Mouse (Mus musculus): ENCODE data around the gene Ciao2a. TPM values are rescaled to one million over a fixed set of nuclear protein-coding genes. Genes with fewer than 3 reads are reported as not detected.

Ciao2a gene
- total RNA-seq (2021) = 10 to 100 TPM; 31.2 to 32.1 TPM

DNA sequence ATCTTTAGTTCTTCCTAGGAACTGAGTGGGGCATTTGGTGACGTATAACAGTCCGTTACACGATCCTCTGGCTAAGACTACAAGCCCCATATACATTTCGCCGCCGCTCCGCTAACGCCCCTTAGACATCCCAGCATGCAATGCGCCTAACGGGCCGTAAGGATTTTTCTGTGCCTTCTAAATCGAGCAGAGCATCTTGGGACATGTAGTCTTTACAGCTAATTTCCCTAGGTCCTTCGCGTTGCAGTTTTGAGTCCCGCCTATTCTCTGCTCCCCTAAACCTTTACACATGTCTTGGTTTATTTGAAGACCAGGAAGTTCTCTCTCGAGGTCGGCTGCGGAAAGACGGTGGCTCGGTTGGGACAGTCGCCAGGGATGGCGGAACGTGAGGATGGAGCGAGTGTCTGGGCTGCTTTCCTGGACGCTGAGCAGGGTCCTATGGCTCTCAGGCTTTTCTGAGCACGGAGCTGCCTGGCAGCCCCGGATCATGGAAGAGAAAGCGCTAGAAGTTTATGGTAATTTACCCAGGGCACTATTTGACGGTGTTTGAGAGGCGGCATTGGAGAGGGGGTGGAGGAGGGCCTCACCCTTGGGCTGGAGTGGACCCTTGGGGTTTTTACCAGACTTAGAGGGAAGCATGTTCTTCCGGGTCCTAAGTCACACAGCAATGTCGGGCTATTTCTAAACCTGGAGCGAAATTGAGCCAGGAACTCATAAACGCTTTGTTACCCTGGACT, at the start of gene Ciao2a, which contains the start of gene Snx1:
Ciao2a (plus strand) TSS at position 156 of the 737 bp plus-strand sequence.
Snx1 (minus strand) TSS at position 132 of the 737 bp plus-strand sequence.
- peak; percentile 93 to 98 for DNase-seq (ENCODE audit: low spot score in 2 of 2)
- intact Hi-C loops (cut with DNase I) = loop anchor here (2.0 kb wide), 1 partner anchor 66 kb away; the partner anchor contains the start of gene Ppib

DNA sequence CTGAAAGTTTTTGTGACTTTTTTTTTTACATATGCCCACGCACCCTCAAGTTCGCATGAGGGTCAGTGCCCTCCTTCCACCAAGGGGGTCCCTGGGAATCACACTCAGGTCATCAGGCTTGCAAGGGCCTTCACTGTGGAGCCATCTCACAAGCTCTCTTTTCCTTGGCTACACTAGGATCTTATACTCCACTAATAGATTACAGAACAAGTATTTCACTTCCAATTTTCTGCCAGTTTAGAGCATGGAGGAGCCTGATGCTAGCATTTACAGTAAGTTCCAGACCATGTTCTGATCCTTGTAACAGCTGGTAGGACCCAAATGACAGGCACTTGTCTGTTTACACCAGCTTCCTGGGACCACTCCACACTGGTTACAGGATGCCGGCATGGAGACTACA, 48.3 kb upstream of the Ciao2a start:
- intact Hi-C loops (cut with DNase I) = no loop called here
- DNase-seq (ENCODE audit: low spot score in 2 of 2) = no peak

DNA sequence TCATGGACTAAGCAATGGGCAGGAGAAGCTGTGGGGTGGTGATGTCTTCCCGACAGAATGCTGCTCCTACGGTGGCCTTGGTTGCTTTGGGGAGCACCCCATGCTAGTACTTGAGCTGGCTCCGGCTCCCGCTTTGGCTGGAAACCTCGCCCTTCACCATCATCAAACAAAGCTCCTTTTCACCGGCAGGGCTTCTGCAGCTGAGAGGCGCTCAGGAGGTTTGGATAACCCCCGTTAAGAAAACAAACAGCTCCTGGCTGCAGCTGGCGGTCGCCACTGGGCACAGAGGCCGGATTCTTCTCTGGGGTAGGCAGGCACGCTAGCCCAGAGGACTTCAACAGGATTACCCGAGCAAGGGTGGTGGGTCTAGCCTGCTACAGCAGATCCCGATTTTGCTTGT, 47.9 kb upstream of the Ciao2a start:
- DNase-seq (ENCODE audit: low spot score in 2 of 2) = peak in 1 of 2 experiments; percentile 32
- intact Hi-C loops (cut with DNase I) = no loop called here

DNA sequence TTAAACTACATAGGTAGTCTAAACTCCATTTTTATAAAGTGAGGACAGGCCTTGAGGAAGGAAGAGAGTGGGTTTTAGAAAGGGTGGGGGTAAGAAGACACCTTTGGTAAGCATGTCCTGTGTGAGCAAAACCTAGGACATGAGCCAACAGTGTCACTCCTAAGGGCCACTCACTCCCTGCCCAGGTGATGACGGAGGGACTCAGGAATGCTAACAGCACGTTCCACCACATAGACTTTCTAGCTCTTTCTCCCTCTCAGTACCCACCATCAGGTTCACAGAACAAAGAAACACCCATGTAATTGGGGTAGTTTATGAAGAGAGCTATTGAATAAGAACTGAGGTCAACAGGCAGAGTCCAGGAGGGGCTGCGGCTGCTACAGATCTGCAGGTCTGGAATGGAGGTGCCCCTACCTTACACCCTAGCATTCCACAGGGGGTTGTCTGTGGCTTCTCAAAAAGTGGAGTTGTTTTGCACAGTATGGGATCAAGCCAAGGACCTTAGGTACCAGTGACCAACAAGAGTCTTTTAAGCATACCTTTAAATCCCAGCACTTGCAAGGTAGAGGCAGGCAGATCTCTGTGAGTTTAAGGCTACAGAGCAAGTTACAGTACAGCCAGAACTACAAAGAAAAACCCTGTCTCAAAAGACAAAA, 45.5 kb upstream of the Ciao2a start:
- intact Hi-C loops (cut with DNase I) = no loop called here

DNA sequence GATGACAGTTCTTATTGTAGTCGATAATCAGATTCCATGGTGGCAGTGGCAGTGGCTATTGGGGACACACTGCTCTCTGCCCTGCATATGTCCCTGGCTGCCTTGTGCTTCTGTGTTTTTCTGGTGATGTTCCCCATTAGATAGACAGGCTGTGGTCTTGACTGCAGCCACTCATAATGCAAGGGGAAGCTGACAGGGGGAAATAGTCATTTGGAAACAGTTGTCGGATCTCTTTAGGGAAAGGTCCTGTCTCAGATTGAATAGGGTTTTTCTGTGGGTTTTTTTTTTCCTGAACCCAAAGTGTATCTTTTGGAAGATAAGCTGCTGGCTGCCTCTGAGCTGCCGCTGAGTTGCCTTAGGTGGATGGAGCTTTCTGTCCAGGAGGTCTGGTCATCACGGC, 44.4 kb upstream of the Ciao2a start:
- intact Hi-C loops (cut with DNase I) = no loop called here
- no peak for DNase-seq (ENCODE audit: low spot score in 2 of 2)

More for the DNA sequence above, 45.5 kb upstream of the Ciao2a start:
- DNase-seq (ENCODE audit: low spot score in 2 of 2) = no peak

DNA sequence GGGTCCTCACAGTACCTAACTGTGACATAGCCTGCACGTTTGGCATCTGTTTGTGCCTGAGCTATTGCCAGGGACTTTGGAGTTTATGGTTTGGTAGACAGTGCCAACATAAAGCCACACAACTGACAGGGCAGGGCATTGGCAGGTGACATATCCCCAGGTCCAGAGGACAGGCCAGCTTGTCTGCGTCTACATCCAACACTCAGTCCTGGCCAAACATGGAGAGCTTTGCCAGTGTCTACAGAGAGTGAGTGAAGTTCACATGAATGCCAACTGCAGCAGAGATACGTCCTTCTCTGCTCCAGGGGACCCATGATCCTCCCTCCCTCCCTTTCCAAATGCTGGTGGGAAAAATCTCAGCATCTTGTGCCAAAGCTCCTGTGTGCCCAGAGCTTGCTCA, 42.2 kb upstream of the Ciao2a start:
- intact Hi-C loops (cut with DNase I) = no loop called here
- no peak for DNase-seq (ENCODE audit: low spot score in 2 of 2)

DNA sequence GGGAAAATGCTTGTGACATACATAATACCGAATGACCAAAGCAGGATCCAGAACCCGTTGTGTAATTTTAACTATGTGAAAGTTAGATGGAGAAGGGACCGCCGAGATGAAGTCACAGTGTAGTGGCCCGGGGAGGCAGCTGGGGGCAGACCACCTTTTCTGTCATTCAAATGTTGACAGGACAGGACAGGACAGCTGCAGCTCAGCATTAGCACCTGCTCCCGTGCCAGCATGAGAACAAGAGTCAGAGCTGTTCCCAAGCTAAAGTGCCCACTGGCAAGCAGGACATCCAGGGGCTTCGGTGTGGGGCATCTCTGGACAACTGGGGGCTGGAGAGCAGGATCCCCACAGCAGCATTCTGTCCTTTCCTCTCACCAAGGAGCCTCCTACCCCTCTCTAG, 39.3 kb upstream of the Ciao2a start:
- intact Hi-C loops (cut with DNase I) = loop anchor here (5.0 kb wide), 1 partner anchor 60 kb away; no protein-coding TSS in a partner anchor
- DNase-seq (ENCODE audit: low spot score in 2 of 2) = no peak

DNA sequence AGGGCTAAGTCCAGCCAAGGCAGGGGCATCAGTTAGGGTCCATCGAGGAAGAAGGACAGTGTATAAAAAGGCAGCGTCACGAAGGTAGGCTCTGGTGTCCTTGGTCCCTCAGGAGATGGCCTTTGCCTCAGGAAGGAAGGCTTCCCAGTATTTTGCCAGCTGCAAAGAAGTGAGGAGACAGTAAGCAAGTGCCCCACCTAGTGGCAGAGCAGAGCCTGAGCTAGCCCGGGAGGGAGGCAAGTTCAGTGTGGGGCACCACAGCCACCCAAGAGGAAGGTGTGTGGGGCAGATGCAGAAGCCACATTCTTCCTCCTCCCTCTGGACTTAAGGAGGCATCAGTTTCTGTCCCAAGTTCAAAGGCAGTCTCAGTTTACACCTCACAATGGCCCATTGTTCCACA, 38.0 kb upstream of the Ciao2a start:
- DNase-seq (ENCODE audit: low spot score in 2 of 2) = peak; percentile 55 to 60
- intact Hi-C loops (cut with DNase I) = loop anchor here (5.0 kb wide), 1 partner anchor 61 kb away; no protein-coding TSS in a partner anchor

DNA sequence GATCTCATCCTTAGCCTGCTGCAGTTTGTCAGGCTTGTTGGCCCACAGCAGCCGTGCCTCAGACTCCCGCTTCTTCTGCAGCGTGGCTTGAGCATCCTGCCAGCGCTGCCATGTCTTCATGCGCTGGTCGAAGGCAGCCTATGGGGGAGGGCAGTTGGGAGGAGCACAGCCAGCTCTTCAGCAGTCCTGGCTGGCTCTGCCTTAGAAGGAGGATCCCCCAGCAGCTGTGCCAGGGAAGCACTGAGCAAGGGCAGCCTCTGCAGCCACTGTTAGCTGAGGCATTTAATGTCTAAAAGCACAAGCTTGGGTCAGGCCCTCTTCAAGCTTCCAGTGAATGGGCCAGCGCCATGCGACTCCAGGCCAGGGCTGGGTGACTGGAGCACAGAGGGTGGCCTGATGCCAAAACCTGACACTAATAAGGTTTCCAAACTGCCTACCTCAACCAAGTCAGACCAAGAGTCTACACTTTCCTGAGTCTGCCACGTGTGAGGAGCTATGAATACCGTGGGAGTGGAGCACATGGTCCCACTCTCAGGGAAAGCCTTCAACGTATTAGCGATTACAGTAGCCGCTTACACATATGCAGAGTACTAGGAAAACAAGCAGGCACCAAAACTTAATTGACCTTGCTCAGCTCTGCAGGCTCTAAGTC, 35.7 kb upstream of the Ciao2a start:
- no peak for DNase-seq (ENCODE audit: low spot score in 2 of 2)
- intact Hi-C loops (cut with DNase I) = no loop called here

DNA sequence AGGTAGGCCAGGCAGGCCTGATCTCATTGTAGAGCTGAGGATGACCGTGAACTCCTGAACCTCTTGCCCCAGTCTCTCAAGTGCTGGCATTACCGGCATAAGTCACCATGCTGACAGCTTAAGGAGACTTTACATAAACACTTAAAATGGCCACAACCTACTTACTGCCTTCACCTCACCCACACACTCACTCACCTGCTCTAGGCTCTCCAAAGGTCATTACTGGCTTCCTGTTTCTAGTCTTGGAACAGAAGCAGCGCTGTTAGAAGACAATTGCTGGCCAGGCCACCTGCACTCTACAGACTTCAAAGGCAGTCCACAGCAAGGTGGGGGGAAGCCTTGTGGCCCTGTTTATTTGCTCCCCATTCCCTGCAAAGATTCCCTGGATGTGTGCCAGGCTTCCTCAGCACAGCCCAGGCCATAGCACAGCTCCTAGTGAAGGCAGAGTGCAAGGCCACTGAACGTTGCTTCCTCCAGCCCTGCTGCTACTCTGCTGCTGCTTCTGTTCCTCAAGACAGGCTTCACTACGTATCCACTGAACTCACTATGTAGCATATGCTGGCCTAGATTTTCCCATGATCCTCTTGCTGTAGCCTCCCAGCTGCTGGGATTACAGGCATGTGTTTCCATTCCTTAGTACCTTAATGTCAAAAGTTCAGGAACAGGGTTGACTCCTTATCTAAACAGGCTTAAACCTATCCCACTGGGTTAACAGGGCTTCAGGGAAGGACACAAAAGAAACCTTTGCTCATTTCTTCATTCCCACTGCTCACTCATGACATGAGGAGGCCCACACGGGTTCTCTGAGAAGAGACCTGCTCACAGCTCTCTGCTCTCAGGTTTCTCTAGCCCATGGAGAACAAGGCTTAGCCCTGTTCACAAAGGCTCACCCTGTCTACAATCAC, 34.8 kb upstream of the Ciao2a start:
- DNase-seq (ENCODE audit: low spot score in 2 of 2) = no peak
- intact Hi-C loops (cut with DNase I) = no loop called here

DNA sequence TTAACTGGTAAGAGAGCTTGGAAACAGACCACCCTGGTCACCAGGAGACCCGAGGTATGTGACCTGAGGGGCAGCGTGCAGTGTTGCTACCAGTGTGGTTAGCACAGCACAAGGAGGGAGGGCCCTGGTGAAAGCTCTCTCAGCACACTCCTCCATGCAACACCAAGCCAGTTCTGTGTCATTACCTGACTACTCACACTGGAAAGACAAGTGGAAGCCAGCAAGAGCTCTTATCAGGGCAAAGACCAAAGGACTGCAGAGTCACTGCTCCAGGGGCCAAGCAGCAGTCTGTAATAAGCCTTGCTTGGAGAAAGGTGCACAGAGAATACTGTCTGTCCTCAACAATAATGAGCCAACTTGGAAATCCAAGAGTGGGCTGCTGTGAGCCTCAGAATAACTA, 33.7 kb upstream of the Ciao2a start:
- DNase-seq (ENCODE audit: low spot score in 2 of 2) = no peak
- intact Hi-C loops (cut with DNase I) = no loop called here

DNA sequence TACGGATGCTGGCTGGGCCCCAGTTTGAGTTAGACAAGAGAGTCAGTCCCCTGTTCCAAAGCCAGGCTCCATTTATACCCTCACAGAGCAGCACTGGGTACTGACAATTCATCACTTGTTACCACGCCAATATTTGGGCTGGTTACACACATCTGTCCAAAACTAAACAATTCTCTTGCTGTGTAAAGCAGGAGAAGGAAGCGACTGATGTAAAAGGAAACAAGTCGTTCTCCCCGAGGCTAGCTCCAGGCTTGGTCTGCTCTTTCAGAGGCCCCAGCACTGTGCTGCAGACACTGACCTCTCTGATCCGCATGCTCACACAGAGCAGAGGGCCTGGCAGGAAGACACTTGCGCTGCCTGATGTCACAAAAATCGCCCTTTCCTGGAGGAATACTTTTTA, 24.8 kb upstream of the Ciao2a start:
- DNase-seq (ENCODE audit: low spot score in 2 of 2) = peak in 1 of 2 experiments; percentile 48
- intact Hi-C loops (cut with DNase I) = no loop called here

DNA sequence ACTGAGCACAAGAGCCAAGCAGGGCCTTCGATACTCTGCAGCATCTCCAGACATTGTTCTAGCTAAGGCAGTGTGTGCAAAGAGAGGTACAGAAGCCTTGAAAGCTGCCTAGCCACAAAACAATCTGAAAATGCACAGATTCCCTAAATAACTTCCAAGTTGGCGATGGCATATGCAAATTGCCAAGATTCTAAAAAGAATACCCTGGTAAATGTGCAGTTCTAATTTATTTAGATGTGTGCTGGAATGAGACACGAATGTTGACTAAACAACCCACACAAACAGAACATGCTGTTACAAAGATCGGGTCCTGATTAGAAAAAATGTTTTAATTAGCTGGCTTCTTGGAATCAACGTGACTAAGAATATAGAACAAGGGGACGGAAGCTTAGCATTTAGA, 23.7 kb upstream of the Ciao2a start:
- intact Hi-C loops (cut with DNase I) = no loop called here
- DNase-seq (ENCODE audit: low spot score in 2 of 2) = peak in 1 of 2 experiments; percentile 60

DNA sequence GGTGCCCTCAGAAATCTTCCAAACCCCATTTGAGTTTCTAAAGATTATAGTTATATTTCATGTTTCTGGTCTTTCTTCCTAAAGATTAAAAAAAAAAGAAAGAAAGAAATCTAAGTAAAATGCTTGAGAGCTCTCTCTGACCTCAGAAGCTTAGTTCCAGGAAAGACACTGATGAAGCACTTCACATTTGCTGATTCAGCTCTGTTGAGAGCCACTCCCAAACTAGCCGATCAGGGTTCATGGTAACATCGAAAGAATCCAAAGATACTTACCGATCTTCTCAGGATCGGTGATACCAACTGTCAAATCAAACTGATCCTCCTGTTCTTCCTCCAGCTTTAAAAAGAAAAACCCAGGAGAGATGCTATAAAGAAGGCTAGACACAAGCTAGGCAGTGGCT, 21.8 kb upstream of the Ciao2a start:
- DNase-seq (ENCODE audit: low spot score in 2 of 2) = no peak
- intact Hi-C loops (cut with DNase I) = no loop called here

DNA sequence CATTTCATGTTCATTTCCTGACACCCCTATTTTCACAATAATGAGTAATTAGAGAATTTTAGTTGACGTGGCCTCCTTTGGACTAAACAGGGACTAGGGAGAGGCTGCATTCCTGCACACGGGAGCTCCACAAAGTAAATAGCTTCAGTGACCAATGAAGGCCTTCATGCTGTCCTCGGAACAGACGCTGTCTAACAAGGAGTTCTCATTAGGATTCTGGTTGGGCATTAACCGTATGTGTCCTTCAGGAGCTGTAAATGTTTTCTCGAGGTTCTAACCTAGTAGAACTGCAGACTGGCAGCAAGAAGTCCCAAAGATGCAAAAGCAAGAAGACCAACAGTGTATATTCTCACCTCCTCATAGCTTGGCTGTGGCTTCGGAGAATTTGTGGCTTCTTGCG, 21.2 kb upstream of the Ciao2a start:
- no peak for DNase-seq (ENCODE audit: low spot score in 2 of 2)
- intact Hi-C loops (cut with DNase I) = no loop called here

DNA sequence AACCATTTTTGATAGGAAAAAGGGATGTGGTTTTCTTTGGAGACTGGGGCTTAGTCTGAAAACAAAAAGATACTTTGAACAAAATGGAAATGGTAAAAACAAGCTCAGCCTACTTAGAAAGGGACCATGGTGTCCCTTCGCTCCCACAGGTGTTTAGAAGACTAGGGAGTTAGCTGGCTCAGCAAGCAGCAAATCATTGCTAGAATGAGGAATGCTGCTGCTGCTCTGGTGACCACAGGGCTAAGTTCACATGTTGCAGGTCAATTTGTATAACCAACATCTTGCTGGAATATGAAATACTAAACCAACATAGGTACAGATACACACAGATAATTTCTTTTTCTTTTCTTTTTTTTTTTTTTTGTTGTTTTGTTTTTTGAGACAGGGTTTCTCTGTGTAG, 16.8 kb upstream of the Ciao2a start:
- intact Hi-C loops (cut with DNase I) = no loop called here
- no peak for DNase-seq (ENCODE audit: low spot score in 2 of 2)

DNA sequence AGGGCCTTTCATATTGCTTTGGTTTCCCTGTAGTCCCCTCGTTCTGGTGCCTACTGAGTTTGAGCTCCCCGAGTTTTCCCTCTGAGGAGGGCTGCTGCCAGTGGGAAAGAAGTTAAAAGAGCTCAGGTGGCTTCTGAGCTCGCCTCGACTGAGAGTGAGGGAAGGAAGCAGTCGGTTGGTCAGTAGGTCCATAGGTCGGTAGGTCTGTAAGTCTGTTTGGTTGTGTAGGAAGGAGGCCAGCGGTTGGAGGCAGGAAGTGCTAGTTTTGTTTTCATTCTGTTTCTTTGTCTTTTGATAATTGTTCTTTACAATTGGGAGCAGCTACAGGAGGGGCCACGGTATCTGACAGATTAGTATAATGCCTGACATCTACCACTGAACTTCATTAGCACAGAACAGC, 16.3 kb upstream of the Ciao2a start:
- intact Hi-C loops (cut with DNase I) = no loop called here
- DNase-seq (ENCODE audit: low spot score in 2 of 2) = no peak

DNA sequence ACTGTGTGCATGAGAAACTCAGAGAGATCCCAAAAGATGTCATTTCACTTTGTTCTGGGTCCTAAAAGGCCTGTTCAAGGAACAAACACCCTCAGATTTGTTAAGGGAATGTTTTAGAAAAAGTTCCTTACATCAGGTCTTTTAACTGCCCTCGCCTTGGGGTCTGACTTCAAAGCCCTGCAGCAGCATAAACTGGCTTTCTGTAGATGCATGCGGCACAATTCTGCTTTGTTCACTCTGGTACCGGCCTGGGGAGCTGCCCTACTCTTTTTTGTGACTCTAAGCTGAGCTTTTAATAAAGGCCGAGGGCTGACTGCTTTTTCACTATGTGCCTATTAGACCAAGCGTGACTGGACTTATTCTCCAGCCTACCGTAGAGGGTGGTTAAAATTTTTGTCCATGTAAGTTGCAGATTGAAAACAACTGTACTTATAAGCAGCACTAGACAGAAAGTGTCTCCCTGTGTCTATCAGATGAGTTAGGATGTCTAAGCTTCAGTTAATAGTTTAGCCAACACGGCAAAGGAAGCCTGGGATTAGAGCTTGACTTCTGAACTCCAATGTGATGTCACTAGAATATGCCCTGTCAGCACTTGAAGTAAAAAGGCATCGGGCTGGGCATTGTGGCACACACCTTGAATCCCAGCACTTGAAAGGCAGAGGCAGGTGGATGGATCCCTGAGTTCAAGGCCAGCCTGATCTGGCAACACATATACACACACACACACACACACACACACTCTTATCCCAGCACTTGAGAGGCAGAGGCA, 15.6 kb upstream of the Ciao2a start:
- intact Hi-C loops (cut with DNase I) = no loop called here

DNA sequence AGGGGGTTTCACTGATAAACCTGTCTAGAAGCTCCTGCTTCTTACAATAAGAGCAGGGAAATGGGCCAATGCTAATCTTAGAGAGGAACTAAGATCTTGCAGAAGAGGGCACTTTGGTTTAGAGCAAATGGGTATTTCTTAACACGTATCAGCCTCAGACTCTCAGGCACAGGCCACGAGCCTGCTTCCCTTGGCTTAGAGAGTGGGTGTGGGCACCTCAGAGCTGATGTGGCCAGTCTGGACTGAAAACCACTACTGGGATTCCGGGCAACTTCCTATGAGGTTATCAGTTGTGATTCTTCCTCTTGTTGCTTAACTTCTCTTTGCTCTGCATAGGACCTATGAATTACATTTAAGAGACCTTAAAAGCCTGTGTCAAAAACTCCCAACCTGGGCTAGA, 12.1 kb upstream of the Ciao2a start:
- no peak for DNase-seq (ENCODE audit: low spot score in 2 of 2)
- intact Hi-C loops (cut with DNase I) = no loop called here

More for the DNA sequence above, 15.6 kb upstream of the Ciao2a start:
- no peak for DNase-seq (ENCODE audit: low spot score in 2 of 2)

Measured in left cerebral cortex, postnatal 25 days (tissue).